Mouse (Mus musculus): ENCODE measurements around the gene Ttll5. TPM values are rescaled to one million over a fixed set of nuclear protein-coding genes. Genes with fewer than 3 reads are reported as not detected.

Ttll5 gene
- total and polyA plus RNA-seq, 3 experiments = 7.4 to 18.5 TPM; not detected in 1

GRCm38 (mm10) chr12:86001120-86001655 is 176.7 kb downstream of the Ttll5 start:
- no peaks in the 10 kb centered on the region; a peak in 1 of 4 replicates for H3K36me3 ChIP-seq (ENCODE audit: control insufficient read depth in 1 of 2, insufficient read depth in 2 of 2, low read length in 2 of 2)
- no peaks in the 10 kb centered on the region for H3K27me3 ChIP-seq (ENCODE audit: control insufficient read depth in 1 of 2, insufficient read depth in 2 of 2, low read length in 2 of 2)
- no peak overlapping the region for H3K9ac ChIP-seq (ENCODE audit: control insufficient read depth, low read depth, low read length, poor library complexity, severe bottlenecking)
- no peaks in the 10 kb centered on the region for H3K9me3 ChIP-seq (replicated peaks; ENCODE audit: insufficient read depth, low read length)
- no peaks in the 10 kb centered on the region for H3K79me2 ChIP-seq (ENCODE audit: control insufficient read depth, insufficient read depth, low read length, poor library complexity)
- DNase-seq (ENCODE audit: low read depth, low spot score) = no peak
- H3K4me1 ChIP-seq (ENCODE audit: control insufficient read depth in 1 of 2, insufficient read depth in 2 of 2, low read length in 2 of 2) = no peaks in the 10 kb centered on the region
- TF ChIP-seq ZNF384 (IDR thresholded peaks at IDR 0.05; ENCODE audit: low read depth, low read length) (no peak), MAZ (IDR thresholded peaks at IDR 0.05; ENCODE audit: low read depth, low read length) (no peak), TAL1 (IDR thresholded peaks at IDR 0.05; ENCODE audit: low read length) (no peak), BHLHE40 (IDR thresholded peaks at IDR 0.05; ENCODE audit: borderline replicate concordance, low read depth, low read length) (no peak), POLR2AphosphoS2 (IDR thresholded peaks at IDR 0.05; ENCODE audit: low read length) (no peak), UBTF (IDR thresholded peaks at IDR 0.05; ENCODE audit: borderline replicate concordance, insufficient read depth, low read depth, low read length) (no peak), ELF1 (IDR thresholded peaks at IDR 0.05; ENCODE audit: low read depth, low read length) (no peak), CTCF (IDR thresholded peaks at IDR 0.05 in 2 of 3, conservative IDR thresholded peaks at IDR 0.05 in 1 of 3; ENCODE audit: control insufficient read depth in 1 of 3, insufficient read depth in 1 of 3, low read depth in 2 of 3, low read length in 3 of 3, poor library complexity in 1 of 3, severe bottlenecking in 1 of 3) (no peak), MAX (IDR thresholded peaks at IDR 0.05; ENCODE audit: low read length) (no peak), ETS1 (IDR thresholded peaks at IDR 0.05; ENCODE audit: low read depth, low read length) (no peak), E2F4 (IDR thresholded peaks at IDR 0.05; ENCODE audit: borderline replicate concordance, low read depth, low read length) (no peak)
- H3K4me3 ChIP-seq (ENCODE audit: control insufficient read depth in 1 of 2, insufficient read depth in 1 of 2, low read depth in 2 of 2, low read length in 2 of 2) = no peak overlapping the region
- no peak overlapping the region for H3K27ac ChIP-seq (ENCODE audit: control insufficient read depth, low read depth, low read length)

GRCm38 (mm10) chr12:86004627-86005026 is 180.2 kb downstream of the Ttll5 start:
- no peaks in the 10 kb centered on the region for H3K4me1 ChIP-seq (ENCODE audit: control insufficient read depth in 1 of 2, insufficient read depth in 2 of 2, low read length in 2 of 2)
- H3K27ac ChIP-seq (ENCODE audit: control insufficient read depth, low read depth, low read length) = no peak overlapping the region
- no peaks in the 10 kb centered on the region for H3K9me3 ChIP-seq (replicated peaks; ENCODE audit: insufficient read depth, low read length)

GRCm38 (mm10) chr12:86007377-86007776 is 182.9 kb downstream of the Ttll5 start:
- H3K27ac ChIP-seq (ENCODE audit: control insufficient read depth, low read depth, low read length) = no peak overlapping the region
- no peak overlapping the region for H3K9ac ChIP-seq (ENCODE audit: control insufficient read depth, low read depth, low read length, poor library complexity, severe bottlenecking)
- H3K4me3 ChIP-seq (ENCODE audit: control insufficient read depth in 1 of 2, insufficient read depth in 1 of 2, low read depth in 2 of 2, low read length in 2 of 2) = no peak overlapping the region
- no peaks in the 10 kb centered on the region for H3K79me2 ChIP-seq (ENCODE audit: control insufficient read depth, insufficient read depth, low read length, poor library complexity)
- H3K27me3 ChIP-seq (ENCODE audit: control insufficient read depth in 1 of 2, insufficient read depth in 2 of 2, low read length in 2 of 2) = no peaks in the 10 kb centered on the region
- H3K4me1 ChIP-seq (ENCODE audit: control insufficient read depth in 1 of 2, insufficient read depth in 2 of 2, low read length in 2 of 2) = no peaks in the 10 kb centered on the region
- no peak for DNase-seq (ENCODE audit: low read depth, low spot score)
- H3K9me3 ChIP-seq (replicated peaks; ENCODE audit: insufficient read depth, low read length) = no peaks in the 10 kb centered on the region
- no peak for TF ChIP-seq NELFE (IDR thresholded peaks at IDR 0.05; ENCODE audit: low read depth, low read length)
- TF ChIP-seq UBTF (IDR thresholded peaks at IDR 0.05; ENCODE audit: borderline replicate concordance, insufficient read depth, low read depth, low read length) = no peak
- no peak for TF ChIP-seq USF2 (IDR thresholded peaks at IDR 0.05; ENCODE audit: borderline replicate concordance in 1 of 2, insufficient read depth in 1 of 2, low read depth in 1 of 2, low read length in 2 of 2)
- no peak for TF ChIP-seq BHLHE40 (IDR thresholded peaks at IDR 0.05; ENCODE audit: borderline replicate concordance, low read depth, low read length)
- H3K36me3 ChIP-seq (ENCODE audit: control insufficient read depth in 1 of 2, insufficient read depth in 2 of 2, low read length in 2 of 2) = no peaks in the 10 kb centered on the region

More at GRCm38 (mm10) chr12:86004627-86005026, 180.2 kb downstream of the Ttll5 start:
- Histone ChIP-seq H3K4me3 (ENCODE audit: control insufficient read depth in 1 of 2, insufficient read depth in 1 of 2, low read depth in 2 of 2, low read length in 2 of 2) (no peak overlapping the region), H3K27me3 (ENCODE audit: control insufficient read depth in 1 of 2, insufficient read depth in 2 of 2, low read length in 2 of 2) (no peaks in the 10 kb centered on the region), H3K36me3 (ENCODE audit: control insufficient read depth in 1 of 2, insufficient read depth in 2 of 2, low read length in 2 of 2) (no peaks in the 10 kb centered on the region; a peak in 1 of 4 replicates), H3K79me2 (ENCODE audit: control insufficient read depth, insufficient read depth, low read length, poor library complexity) (no peaks in the 10 kb centered on the region), H3K9ac (ENCODE audit: control insufficient read depth, low read depth, low read length, poor library complexity, severe bottlenecking) (no peak overlapping the region)
- no peak for DNase-seq (ENCODE audit: low read depth, low spot score)
- TF ChIP-seq MYC (IDR thresholded peaks at IDR 0.05; ENCODE audit: low read depth, low read length) (no peak), CHD1 (IDR thresholded peaks at IDR 0.05; ENCODE audit: low read depth, low read length) (no peak), BHLHE40 (IDR thresholded peaks at IDR 0.05; ENCODE audit: borderline replicate concordance, low read depth, low read length) (no peak), UBTF (IDR thresholded peaks at IDR 0.05; ENCODE audit: borderline replicate concordance, insufficient read depth, low read depth, low read length) (no peak), ZNF384 (IDR thresholded peaks at IDR 0.05; ENCODE audit: low read depth, low read length) (no peak), TBP (IDR thresholded peaks at IDR 0.05; ENCODE audit: low read depth, low read length) (no peak), NELFE (IDR thresholded peaks at IDR 0.05; ENCODE audit: low read depth, low read length) (no peak)
